Mouse (Mus musculus): ENCODE data around the gene Pakap. TPM values are rescaled to one million over a fixed set of nuclear protein-coding genes. Genes with fewer than 3 reads are reported as not detected.

The Pakap gene
- polyA plus RNA-seq, 1 experiment from 2014 or later = 24.7 TPM

DNA sequence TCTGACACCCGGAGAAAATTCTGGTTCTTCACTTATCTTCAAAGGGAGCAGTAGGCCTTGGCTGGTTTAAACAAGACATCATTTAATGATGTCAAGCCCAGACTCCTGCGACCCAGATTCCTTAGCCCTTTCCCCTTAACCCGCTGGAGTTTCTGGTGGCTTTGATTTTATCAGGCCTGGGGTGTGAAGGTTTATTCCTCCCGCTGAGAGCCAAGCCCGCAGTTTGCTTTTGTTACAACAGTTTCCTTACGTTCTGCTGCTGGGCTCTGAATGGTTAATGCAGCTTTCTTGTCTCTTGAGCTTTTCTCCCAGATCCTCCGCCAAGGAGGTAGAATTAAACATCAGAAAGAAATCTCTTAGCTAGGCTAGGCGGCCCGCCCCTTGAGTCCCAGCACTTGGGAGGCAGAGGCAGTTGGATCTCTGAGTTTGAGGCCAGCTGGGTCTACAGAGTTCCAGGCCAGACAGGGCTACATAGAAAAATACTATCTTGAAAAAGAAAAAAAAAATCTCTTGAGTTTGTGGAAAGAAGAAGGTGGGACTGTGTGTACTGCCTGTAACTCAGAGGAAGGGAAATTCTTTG, 284.6 kb downstream of the Pakap start:
- Histone ChIP-seq H3K4me2 (no peak overlapping the region), H3K4me3 (replicated peaks) (no peak overlapping the region), H3K27ac (no peak overlapping the region), H3K9ac (no peak overlapping the region), H3K36me3 (peaks cover 29% of the 10 kb centered on the region), H3K9me3 (no peaks in the 10 kb centered on the region), H3K4me1 (peaks cover 19% of the 10 kb centered on the region), H3K27me3 (replicated peaks) (no peaks in the 10 kb centered on the region)
- 37% methylated on average over 9 of the region's 9 CpGs for WGBS
- ATAC-seq (ENCODE audit: insufficient read depth, low FRiP score, low read depth) = no peak

DNA sequence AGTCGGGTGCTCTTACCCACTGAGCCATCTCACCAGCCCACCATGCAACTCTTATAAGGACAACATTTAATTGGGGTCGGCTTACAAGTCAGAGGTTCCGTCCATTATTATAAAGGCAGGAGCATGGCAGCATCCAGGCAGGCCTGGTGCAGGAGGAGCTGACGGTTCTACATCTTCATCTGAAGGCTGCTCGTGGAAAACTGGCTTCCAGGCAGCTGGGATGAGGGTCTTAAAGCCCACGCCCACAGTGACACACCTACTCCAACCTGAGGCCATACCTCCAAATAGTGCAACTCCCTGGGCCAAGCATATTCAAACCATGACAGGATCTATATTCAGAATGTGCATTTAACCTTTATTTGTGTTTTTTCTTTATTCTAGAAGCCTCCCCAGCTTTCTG, 286.2 kb downstream of the Pakap start:
- Histone ChIP-seq H3K27ac (no peak overlapping the region), H3K4me1 (peaks cover 12% of the 10 kb centered on the region), H3K4me2 (no peak overlapping the region), H3K36me3 (peaks cover 30% of the 10 kb centered on the region), H3K9ac (no peak overlapping the region), H3K27me3 (replicated peaks) (no peaks in the 10 kb centered on the region), H3K9me3 (no peaks in the 10 kb centered on the region), H3K4me3 (replicated peaks) (no peak overlapping the region)
- ATAC-seq (ENCODE audit: insufficient read depth, low FRiP score, low read depth) = no peak
- 82% methylated on average over 6 of the region's 6 CpGs for WGBS

DNA sequence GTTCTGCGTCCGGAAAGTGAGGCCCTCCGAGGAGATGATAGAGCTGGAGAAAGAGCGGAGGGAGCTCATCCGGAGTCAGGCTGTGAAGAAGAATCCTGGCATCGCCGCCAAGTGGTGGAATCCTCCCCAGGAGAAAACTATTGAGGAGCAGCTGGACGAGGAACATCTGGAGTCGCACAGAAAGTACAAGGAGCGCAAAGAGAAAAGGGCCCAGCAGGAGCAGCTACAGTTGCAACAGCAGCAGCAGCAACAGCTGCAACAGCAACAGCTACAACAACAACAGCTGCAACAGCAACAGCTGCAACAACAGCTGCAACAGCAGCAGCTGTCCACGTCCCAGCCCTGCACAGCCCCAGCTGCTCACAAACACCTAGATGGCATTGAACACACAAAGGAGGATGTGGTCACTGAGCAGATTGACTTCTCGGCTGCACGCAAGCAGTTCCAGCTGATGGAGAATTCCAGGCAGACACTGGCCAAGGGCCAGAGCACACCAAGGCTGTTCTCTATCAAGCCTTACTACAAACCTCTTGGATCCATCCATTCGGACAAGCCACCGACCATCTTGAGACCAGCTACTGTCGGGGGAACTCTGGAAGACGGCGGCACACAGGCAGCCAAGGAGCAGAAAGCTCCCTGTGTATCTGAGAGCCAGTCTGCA, 287.4 kb downstream of the Pakap start:
- H3K36me3 ChIP-seq = peaks cover 30% of the 10 kb centered on the region
- peaks cover 12% of the 10 kb centered on the region for H3K4me1 ChIP-seq
- H3K4me2 ChIP-seq = no peak overlapping the region
- no peak for ATAC-seq (ENCODE audit: insufficient read depth, low FRiP score, low read depth)
- no peak overlapping the region for H3K27ac ChIP-seq
- WGBS = 70% methylated on average over 18 of the region's 18 CpGs
- no peak overlapping the region for H3K9ac ChIP-seq
- H3K27me3 ChIP-seq (replicated peaks) = no peaks in the 10 kb centered on the region
- no peaks in the 10 kb centered on the region for H3K9me3 ChIP-seq
- no peak overlapping the region for H3K4me3 ChIP-seq (replicated peaks)

DNA sequence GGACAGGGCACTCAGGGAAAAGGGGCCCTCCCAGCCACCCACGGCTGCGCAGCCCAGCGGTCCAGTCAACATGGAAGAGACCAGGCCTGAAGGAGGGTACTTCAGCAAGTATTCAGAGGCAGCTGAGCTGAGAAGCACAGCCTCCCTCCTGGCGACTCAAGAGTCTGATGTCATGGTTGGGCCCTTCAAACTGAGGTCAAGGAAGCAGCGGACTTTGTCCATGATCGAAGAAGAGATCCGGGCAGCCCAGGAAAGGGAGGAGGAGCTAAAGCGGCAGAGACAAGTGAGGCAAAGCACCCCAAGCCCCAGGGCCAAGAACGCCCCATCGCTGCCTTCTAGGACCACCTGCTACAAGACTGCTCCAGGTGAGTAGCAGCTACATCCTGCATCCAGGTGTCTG, 288.7 kb downstream of the Pakap start:
- H3K9ac ChIP-seq = no peak overlapping the region
- H3K4me1 ChIP-seq = peaks cover 6% of the 10 kb centered on the region; the same call in 1 of the 2 replicates
- H3K4me3 ChIP-seq (replicated peaks) = no peak overlapping the region
- no peak overlapping the region for H3K4me2 ChIP-seq
- H3K9me3 ChIP-seq = no peaks in the 10 kb centered on the region
- ATAC-seq (ENCODE audit: insufficient read depth, low FRiP score, low read depth) = no peak
- no peaks in the 10 kb centered on the region for H3K27me3 ChIP-seq (replicated peaks)
- H3K27ac ChIP-seq = no peak overlapping the region
- peaks cover 30% of the 10 kb centered on the region for H3K36me3 ChIP-seq
- WGBS = 92% methylated on average over 10 of the region's 10 CpGs

DNA sequence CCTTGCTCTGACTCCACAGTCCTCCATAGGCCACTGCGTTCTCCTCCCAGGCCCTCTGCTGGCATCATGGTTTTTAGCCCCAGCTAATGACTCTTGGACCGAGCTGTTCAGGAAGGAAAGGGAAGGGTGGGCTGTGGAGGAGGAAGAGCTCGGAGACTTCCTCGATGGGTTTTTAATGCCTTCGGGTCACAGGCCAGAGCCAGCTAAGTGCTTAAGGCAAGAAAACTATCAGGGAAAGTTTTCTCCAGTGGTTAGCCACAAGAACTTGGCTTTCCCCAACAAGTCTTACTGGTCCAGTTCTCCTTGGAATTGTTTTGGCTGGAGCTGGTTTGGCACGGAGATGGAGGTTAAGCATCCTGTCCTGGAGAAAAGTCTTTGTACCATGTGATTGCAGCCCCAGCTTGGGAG, 292.2 kb downstream of the Pakap start:
- Histone ChIP-seq H3K27ac (no peak overlapping the region), H3K36me3 (peaks cover 22% of the 10 kb centered on the region), H3K9ac (no peak overlapping the region), H3K4me2 (no peak overlapping the region), H3K9me3 (no peaks in the 10 kb centered on the region), H3K4me3 (replicated peaks) (no peak overlapping the region), H3K4me1 (no peaks in the 10 kb centered on the region; the same call in 1 of the 2 replicates), H3K27me3 (replicated peaks) (no peaks in the 10 kb centered on the region)
- no peak for ATAC-seq (ENCODE audit: insufficient read depth, low FRiP score, low read depth)
- 65% methylated on average over 6 of the region's 6 CpGs for WGBS

DNA sequence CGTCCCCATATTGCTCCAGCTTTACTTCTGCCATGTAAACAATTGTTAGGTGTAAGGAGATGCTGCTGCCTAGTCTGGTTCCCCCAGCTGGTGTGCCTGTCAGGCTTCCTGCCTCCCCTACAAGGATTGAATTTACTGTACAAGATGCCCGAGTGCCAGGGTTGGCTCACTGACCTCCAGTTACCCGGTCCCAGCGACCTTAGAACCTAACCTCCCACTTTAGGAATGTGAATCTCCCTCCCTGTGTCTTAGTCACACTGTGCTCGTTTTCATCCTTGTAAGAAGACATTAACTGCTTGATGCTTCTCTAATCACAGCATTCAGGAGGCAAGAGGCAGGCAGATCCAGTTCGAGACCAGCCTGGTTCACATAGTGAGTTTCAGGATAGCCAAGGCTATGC, 293.2 kb downstream of the Pakap start:
- H3K9ac ChIP-seq = no peak overlapping the region
- H3K27me3 ChIP-seq (replicated peaks) = no peaks in the 10 kb centered on the region
- 68% methylated on average over 6 of the region's 6 CpGs for WGBS
- no peaks in the 10 kb centered on the region for H3K9me3 ChIP-seq
- H3K27ac ChIP-seq = no peak overlapping the region
- no peak overlapping the region for H3K4me2 ChIP-seq
- H3K36me3 ChIP-seq = peaks cover 13% of the 10 kb centered on the region
- H3K4me3 ChIP-seq (replicated peaks) = no peak overlapping the region
- no peaks in the 10 kb centered on the region; the same call in 1 of the 2 replicates for H3K4me1 ChIP-seq
- no peak for ATAC-seq (ENCODE audit: insufficient read depth, low FRiP score, low read depth)

DNA sequence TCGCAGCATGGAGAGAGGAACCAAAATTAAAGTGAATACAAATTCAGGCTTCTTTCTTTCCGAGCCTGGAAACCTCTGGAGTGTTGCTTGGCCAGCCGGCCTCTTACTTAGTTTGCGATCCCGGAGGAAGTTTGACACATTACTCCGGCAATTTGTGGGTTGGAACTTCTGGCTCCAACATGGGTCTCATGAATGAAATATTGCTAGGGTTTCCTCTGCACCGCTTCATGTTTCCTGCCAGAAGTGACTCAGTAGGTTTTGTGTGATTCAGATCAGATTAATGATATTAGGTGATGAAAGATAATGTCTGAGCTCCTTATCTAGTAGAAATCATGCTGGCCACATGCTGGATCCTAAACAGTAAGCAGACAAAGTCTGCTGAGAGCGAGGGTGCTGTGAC, 293.9 kb downstream of the Pakap start:
- 51% methylated on average over 8 of the region's 8 CpGs for WGBS
- Histone ChIP-seq H3K9me3 (no peaks in the 10 kb centered on the region), H3K4me1 (no peaks in the 10 kb centered on the region; the same call in 1 of the 2 replicates), H3K4me2 (no peak overlapping the region), H3K9ac (no peak overlapping the region), H3K27me3 (replicated peaks) (no peaks in the 10 kb centered on the region), H3K4me3 (replicated peaks) (no peak overlapping the region), H3K27ac (peak overlapping the region; percentile 17; the same call in 1 of the 2 replicates), H3K36me3 (peaks cover 6% of the 10 kb centered on the region)
- ATAC-seq (ENCODE audit: insufficient read depth, low FRiP score, low read depth) = no peak

DNA sequence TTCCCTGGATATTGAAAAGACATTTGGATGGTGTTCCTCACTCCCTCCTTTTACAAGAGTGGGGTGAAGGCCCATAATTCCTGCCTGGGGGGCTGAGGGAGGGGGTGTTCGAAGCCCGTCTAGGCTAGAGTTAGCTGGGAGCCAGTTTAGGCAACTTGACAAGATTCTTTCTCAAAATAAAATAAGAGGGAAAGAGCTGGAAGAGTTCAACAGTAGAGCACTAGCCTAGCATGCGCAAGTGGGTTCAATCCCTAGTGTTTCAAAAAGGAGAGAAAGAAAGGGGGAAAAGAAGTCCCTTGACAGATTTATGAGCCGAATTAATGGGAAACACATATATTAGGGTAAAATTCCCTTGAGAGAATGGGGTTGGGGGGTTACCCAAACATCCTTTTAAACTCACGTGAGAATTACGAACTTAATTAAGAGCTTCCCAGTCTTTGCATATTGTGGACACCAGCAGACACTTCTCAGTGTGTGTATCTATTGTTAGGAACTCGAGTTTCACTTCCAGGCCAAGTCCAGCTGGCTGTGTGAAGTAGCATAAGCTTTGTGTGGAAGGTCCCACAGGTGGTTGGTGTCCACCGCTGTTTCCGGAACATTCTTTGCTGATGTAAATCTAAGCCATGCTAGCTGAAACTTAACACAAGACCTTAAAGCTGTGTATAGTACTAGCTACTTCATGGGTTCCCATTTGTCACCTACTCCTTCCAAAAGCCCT, 294.4 kb downstream of the Pakap start:
- no peak overlapping the region for H3K9ac ChIP-seq
- H3K4me2 ChIP-seq = no peak overlapping the region
- no peaks in the 10 kb centered on the region; the same call in 1 of the 2 replicates for H3K4me1 ChIP-seq
- peak overlapping the region; percentile 17; the same call in 1 of the 2 replicates for H3K27ac ChIP-seq
- no peak for ATAC-seq (ENCODE audit: insufficient read depth, low FRiP score, low read depth)
- H3K9me3 ChIP-seq = no peaks in the 10 kb centered on the region
- H3K36me3 ChIP-seq = peaks cover 2% of the 10 kb centered on the region; the same call in 1 of the 2 replicates
- H3K4me3 ChIP-seq (replicated peaks) = no peak overlapping the region
- no peaks in the 10 kb centered on the region for H3K27me3 ChIP-seq (replicated peaks)
- 57% methylated on average over 9 of the region's 9 CpGs for WGBS

DNA sequence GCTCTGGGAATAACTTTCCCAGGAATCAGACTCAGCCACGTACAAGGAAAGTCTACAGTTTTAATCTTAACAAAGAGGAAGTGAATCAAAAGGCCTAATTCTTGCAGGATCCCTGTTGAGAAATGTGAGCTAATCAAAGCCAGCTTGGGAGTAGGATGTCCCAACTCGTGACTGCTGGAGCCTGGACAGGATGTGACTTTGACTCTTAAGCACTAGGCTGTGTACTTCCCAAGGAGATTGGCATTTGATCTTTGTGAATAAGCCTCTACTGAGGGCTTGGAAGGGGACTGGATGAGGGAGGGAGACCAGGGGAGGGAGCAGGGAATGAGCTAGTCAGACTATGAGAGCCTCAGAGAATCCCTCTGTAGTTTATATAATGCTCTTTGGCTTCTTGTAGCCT, 298.1 kb downstream of the Pakap start:
- WGBS = 36% methylated on average over 2 of the region's 2 CpGs
- Histone ChIP-seq H3K4me1 (no peaks in the 10 kb centered on the region; the same call in 1 of the 2 replicates), H3K9me3 (no peaks in the 10 kb centered on the region), H3K27me3 (replicated peaks) (no peaks in the 10 kb centered on the region), H3K9ac (no peak overlapping the region), H3K27ac (no peak overlapping the region; the same call in 1 of the 2 replicates), H3K4me2 (no peak overlapping the region), H3K36me3 (no peaks in the 10 kb centered on the region), H3K4me3 (replicated peaks) (no peak overlapping the region)
- ATAC-seq (ENCODE audit: insufficient read depth, low FRiP score, low read depth) = no peak

DNA sequence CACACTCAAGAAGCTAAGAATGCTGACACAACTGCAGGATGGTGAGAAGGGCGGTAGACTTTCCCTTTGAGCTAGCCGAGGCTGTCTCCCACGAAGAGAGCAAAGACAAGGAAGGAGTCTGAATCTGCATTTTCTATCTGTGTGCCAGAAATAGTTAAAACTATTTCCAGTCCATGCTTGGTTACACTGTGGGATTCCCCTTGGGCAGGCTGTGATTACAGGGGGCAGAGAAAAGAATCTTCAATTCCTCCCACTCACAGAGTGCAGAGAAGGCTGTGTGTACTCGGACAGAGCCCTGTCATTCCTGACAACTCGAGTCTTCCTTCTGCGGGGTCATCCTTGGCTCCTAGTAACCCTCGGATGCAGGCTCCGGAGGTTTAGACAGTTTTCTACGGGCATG, 299.0 kb downstream of the Pakap start:
- no peak overlapping the region for H3K27ac ChIP-seq
- 65% methylated on average over 9 of the region's 9 CpGs for WGBS
- H3K4me3 ChIP-seq (replicated peaks) = no peak overlapping the region
- H3K36me3 ChIP-seq = no peaks in the 10 kb centered on the region
- ATAC-seq (ENCODE audit: insufficient read depth, low FRiP score, low read depth) = no peak
- H3K27me3 ChIP-seq (replicated peaks) = no peaks in the 10 kb centered on the region
- H3K4me1 ChIP-seq = no peaks in the 10 kb centered on the region
- H3K4me2 ChIP-seq = no peak overlapping the region
- H3K9ac ChIP-seq = no peak overlapping the region
- H3K9me3 ChIP-seq = no peaks in the 10 kb centered on the region

DNA sequence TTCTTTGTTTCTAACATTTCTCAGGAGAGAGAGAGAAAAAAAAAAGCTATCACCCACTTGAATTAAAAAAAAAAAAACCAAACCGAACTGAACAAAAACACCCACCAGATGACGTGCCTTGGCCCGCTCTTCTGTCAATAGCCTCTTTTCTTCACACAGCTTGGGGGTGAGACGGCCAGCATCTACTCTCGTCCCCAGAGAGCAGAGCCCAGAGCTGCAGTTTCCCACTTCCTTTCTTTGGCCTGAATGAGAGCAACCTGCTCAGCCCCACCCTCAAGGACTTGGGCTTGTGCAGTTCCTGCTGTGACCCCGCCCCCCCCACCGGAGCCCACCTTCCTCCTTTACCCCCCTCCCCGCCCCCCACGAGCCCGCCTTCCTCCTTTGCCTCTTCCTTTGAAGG, 299.5 kb downstream of the Pakap start:
- no peak overlapping the region for H3K4me2 ChIP-seq
- no peaks in the 10 kb centered on the region for H3K27me3 ChIP-seq (replicated peaks)
- WGBS = 65% methylated on average over 10 of the region's 10 CpGs
- H3K4me1 ChIP-seq = no peaks in the 10 kb centered on the region
- H3K36me3 ChIP-seq = no peaks in the 10 kb centered on the region
- no peak overlapping the region for H3K4me3 ChIP-seq (replicated peaks)
- H3K9me3 ChIP-seq = no peaks in the 10 kb centered on the region
- H3K9ac ChIP-seq = no peak overlapping the region
- no peak overlapping the region for H3K27ac ChIP-seq
- ATAC-seq (ENCODE audit: insufficient read depth, low FRiP score, low read depth) = no peak

DNA sequence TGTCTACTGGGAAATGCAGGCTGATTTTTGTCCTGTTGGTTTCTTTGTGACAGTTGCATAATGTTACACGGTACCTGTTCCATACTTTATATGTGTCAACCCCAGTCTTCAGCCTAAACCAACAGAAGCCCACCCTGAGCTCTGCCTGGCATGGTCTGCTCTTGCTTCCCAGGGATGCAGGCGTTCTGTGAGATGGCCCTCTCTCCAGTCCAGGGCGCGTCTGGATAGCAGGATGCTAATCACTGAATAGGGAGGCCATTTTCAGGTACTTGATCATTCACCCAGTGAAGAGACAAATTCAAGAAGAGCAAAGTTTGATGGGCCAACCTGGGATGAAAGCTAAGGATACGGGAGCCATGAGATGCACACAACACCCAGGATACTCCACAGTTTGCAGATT, 311.2 kb downstream of the Pakap start:
- no peak overlapping the region for H3K27ac ChIP-seq
- no peaks in the 10 kb centered on the region for H3K9me3 ChIP-seq
- no peak overlapping the region for H3K4me2 ChIP-seq
- no peaks in the 10 kb centered on the region for H3K36me3 ChIP-seq
- 88% methylated on average over 5 of the region's 5 CpGs for WGBS
- ATAC-seq (ENCODE audit: insufficient read depth, low FRiP score, low read depth) = no peak
- no peak overlapping the region for H3K4me3 ChIP-seq (replicated peaks)
- H3K4me1 ChIP-seq = no peaks in the 10 kb centered on the region
- H3K9ac ChIP-seq = no peak overlapping the region
- H3K27me3 ChIP-seq (replicated peaks) = no peaks in the 10 kb centered on the region
